9 mouse cellular contexts compared by ENCODE assay signal in the genomic region with DNA sequence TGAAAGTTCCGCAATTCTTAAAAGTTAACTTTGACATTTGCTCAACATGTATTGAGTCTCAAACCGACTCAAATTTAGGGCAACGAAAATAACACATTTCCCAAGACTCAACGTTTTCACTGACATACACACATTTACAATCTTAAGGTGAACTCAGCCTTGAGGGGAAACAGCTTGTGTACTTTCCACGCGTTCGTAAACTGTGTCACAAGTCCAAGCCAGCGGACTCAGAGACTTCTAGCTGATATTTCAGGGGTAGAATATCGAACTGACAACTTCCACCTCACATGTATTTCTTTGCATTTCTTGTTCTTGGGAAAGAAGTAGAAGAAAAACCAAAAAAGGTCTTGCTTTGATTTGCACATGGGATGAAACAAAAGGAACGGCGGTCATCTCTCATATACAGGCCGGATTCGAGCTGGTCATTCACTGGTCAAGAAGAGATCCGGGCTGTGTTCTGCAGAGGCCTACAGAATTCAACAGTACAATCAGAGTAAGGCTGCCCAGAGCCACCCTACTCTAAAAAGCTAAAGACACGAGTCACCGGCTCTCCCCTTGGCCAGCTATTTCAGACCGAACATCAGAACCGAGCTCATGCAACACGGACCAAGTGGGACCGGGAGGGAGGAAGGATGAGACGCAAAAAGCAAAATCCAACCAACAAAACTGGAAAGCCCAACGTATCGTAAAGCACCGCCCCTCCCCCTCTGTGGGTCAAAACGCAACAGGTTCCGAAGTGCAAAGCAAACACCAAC. TPM values are rescaled to one million over a fixed set of nuclear protein-coding genes. Genes with fewer than 3 reads are reported as not detected.
DNase-seq lines count a peak whose midpoint lies in the region; ATAC-seq and TF ChIP-seq lines count a peak whose summit lies in the region.
"Had no signal": no experiment of that assay in that cellular context is flagged by ENCODE, and none has a peak within 500 bp of the region (broad histone marks: within the 10 kb centered on the region; RNA-seq: fewer than 3 reads in every experiment).

No protein-coding gene starts in this region.

- no peak overlapping the region for H3K9ac ChIP-seq in heart, embryonic 11.5 days (ENCODE audit: low read depth, low read length)
- no peak overlapping the region for H3K9ac ChIP-seq in heart, embryonic 12.5 days
- H3K9ac ChIP-seq in heart, postnatal 0 days (replicated peaks; ENCODE audit: low read depth, low read length) = no peak overlapping the region
- H3K9ac ChIP-seq in midbrain, embryonic 13.5 days (replicated peaks) = peak overlapping the region; percentile 93

- no peaks in the 10 kb centered on the region for H3K36me3 ChIP-seq in heart, embryonic 11.5 days (ENCODE audit: control insufficient read depth, insufficient read depth, low read length)
- H3K36me3 ChIP-seq in heart, embryonic 12.5 days = no peaks in the 10 kb centered on the region
- no peaks in the 10 kb centered on the region for H3K36me3 ChIP-seq in heart, postnatal 0 days (replicated peaks; ENCODE audit: control insufficient read depth, insufficient read depth, low read length)
- peaks cover 5% of the 10 kb centered on the region; the same call in 1 of the 2 replicates for H3K36me3 ChIP-seq in midbrain, embryonic 13.5 days

- H3K27me3 ChIP-seq in heart, embryonic 11.5 days (ENCODE audit: control insufficient read depth, insufficient read depth, low read length) = peaks cover 87% of the 10 kb centered on the region
- peaks cover 82% of the 10 kb centered on the region for H3K27me3 ChIP-seq in heart, embryonic 12.5 days (replicated peaks)
- H3K27me3 ChIP-seq in heart, postnatal 0 days (ENCODE audit: control insufficient read depth, insufficient read depth, low read length) = peaks cover 95% of the 10 kb centered on the region
- peaks cover 30% of the 10 kb centered on the region for H3K27me3 ChIP-seq in midbrain, embryonic 13.5 days

- WGBS in heart, embryonic 11.5 days (ENCODE audit: insufficient replicate concordance) = 3% methylated on average over 26 of the region's 26 CpGs
- WGBS in heart, embryonic 12.5 days = 3% methylated on average over 26 of the region's 26 CpGs
- 6% methylated on average over 26 of the region's 26 CpGs for WGBS in heart, postnatal 0 days
- 2% methylated on average over 26 of the region's 26 CpGs for WGBS in midbrain, embryonic 13.5 days

- DNase-seq in heart, postnatal 0 days (ENCODE audit: low spot score) = no peak
- no peak for DNase-seq in urinary bladder, postnatal 10 days (ENCODE audit: low spot score)
- no peak for DNase-seq in cerebellum, adult 11 months
- DNase-seq in layer of hippocampus, adult 9-10 months (ENCODE audit: low spot score) = no peak

- TF ChIP-seq EP300 in heart, postnatal 0 days (IDR thresholded peaks at IDR 0.05; ENCODE audit: low read depth) = no peak

- no peak overlapping the region for H3K27ac ChIP-seq in heart, embryonic 11.5 days (ENCODE audit: low read depth, low read length)
- H3K27ac ChIP-seq in heart, embryonic 12.5 days (ENCODE audit: poor library complexity, severe bottlenecking) = no peak overlapping the region
- H3K27ac ChIP-seq in brown adipose tissue, adult 24 weeks (replicated peaks; ENCODE audit: low read depth, low read length) = no peak overlapping the region
- no peak overlapping the region for H3K27ac ChIP-seq in heart, postnatal 0 days (ENCODE audit: low read depth)
- peak overlapping the region; percentile 93 for H3K27ac ChIP-seq in midbrain, embryonic 13.5 days

- ATAC-seq in heart, embryonic 11.5 days (replicated peaks; ENCODE audit: insufficient number of reproducible peaks, low FRiP score, low TSS enrichment) = no peak
- no peak for ATAC-seq in heart, embryonic 12.5 days (ENCODE audit: insufficient number of reproducible peaks, low FRiP score)
- no peak for ATAC-seq in heart, postnatal 0 days (ENCODE audit: insufficient read depth, low read depth)
- ATAC-seq in midbrain, embryonic 13.5 days = no peak

- TF ChIP-seq CTCF in heart, postnatal 0 days (IDR thresholded peaks at IDR 0.05; ENCODE audit: low read depth) = no peak

- no peak overlapping the region for H3K4me2 ChIP-seq in heart, embryonic 11.5 days
- H3K4me2 ChIP-seq in heart, embryonic 12.5 days = no peak overlapping the region; the same call in 1 of the 2 replicates
- no peak overlapping the region; the same call in 1 of the 2 replicates for H3K4me2 ChIP-seq in heart, postnatal 0 days (ENCODE audit: low read depth, low read length)
- H3K4me2 ChIP-seq in midbrain, embryonic 13.5 days (replicated peaks) = peak overlapping the region; percentile 78

- peak overlapping the region; percentile 53 for H3K4me3 ChIP-seq in heart, embryonic 11.5 days (ENCODE audit: low read depth, low read length)
- no peak overlapping the region for H3K4me3 ChIP-seq in heart, embryonic 12.5 days
- H3K4me3 ChIP-seq in brown adipose tissue, adult 24 weeks (ENCODE audit: insufficient read depth, low read depth, low read length) = peak overlapping the region; percentile 19; the same call in 1 of the 2 replicates
- 0 out of 2 replicates have a peak overlapping the region, but pooled peaks have one; percentile 59 for H3K4me3 ChIP-seq in heart, postnatal 0 days (ENCODE audit: low read depth, low read length)
- H3K4me3 ChIP-seq in midbrain, embryonic 13.5 days (replicated peaks) = peak overlapping the region; percentile 76

- no peaks in the 10 kb centered on the region for H3K9me3 ChIP-seq in heart, embryonic 11.5 days (replicated peaks; ENCODE audit: control insufficient read depth, low read length)
- no peaks in the 10 kb centered on the region for H3K9me3 ChIP-seq in heart, embryonic 12.5 days (replicated peaks)
- no peaks in the 10 kb centered on the region for H3K9me3 ChIP-seq in heart, postnatal 0 days (replicated peaks; ENCODE audit: control insufficient read depth, low read length)
- no peaks in the 10 kb centered on the region for H3K9me3 ChIP-seq in midbrain, embryonic 13.5 days

- H3K4me1 ChIP-seq in heart, embryonic 11.5 days (ENCODE audit: control insufficient read depth, insufficient read depth, low read length) = peaks cover 17% of the 10 kb centered on the region
- peaks cover 33% of the 10 kb centered on the region for H3K4me1 ChIP-seq in heart, embryonic 12.5 days (replicated peaks)
- peaks cover 2% of the 10 kb centered on the region; the same call in 1 of the 2 replicates for H3K4me1 ChIP-seq in brown adipose tissue, adult 24 weeks (ENCODE audit: control insufficient read depth, insufficient read depth, insufficient read length, low read length)
- H3K4me1 ChIP-seq in heart, postnatal 0 days (ENCODE audit: control insufficient read depth, insufficient read depth) = peaks cover 12% of the 10 kb centered on the region
- peaks cover 58% of the 10 kb centered on the region for H3K4me1 ChIP-seq in midbrain, embryonic 13.5 days (replicated peaks)

RNA-seq across cellular contexts. Expression of a gene that starts 2.9 kb away (rescaled TPM):
- polyA plus RNA-seq in heart, embryonic 11.5 days (2014; fragmentation: Nextera tagmentation; extraction: Ambion mirVana) = 0.06 TPM in 1 of 2 replicates, not detected in the other
- 0.05 TPM in 1 of 2 replicates, not detected in the other for polyA plus RNA-seq in heart, embryonic 12.5 days (2016; fragmentation: Nextera tagmentation; extraction: Ambion mirVana)
- not detected in 2 replicates for polyA plus RNA-seq in brown adipose tissue, adult 24 weeks (2012; ENCODE audit: insufficient read depth, insufficient read length, missing spikeins)
- not detected in 2 replicates for total RNA-seq in heart, postnatal 0 days (2014; rRNA removed; ENCODE audit: low replicate concordance)
- polyA plus RNA-seq in heart, postnatal 0 days (2015; fragmentation: Nextera tagmentation; extraction: Ambion mirVana) = not detected in 2 replicates
- polyA plus RNA-seq in midbrain, embryonic 13.5 days (2015; fragmentation: Nextera tagmentation; extraction: Ambion mirVana) = 12.2 and 16.7 TPM in 2 replicates
- polyA plus RNA-seq: liver, embryonic 16.5 days had no signal

RNA-seq across cellular contexts. Expression of a gene that starts 32.8 kb away (rescaled TPM):
- polyA plus RNA-seq in heart, embryonic 11.5 days (2014; fragmentation: Nextera tagmentation; extraction: Ambion mirVana) = not detected in 2 replicates
- polyA plus RNA-seq in heart, embryonic 12.5 days (2016; fragmentation: Nextera tagmentation; extraction: Ambion mirVana) = not detected in 2 replicates
- polyA plus RNA-seq in brown adipose tissue, adult 24 weeks (2012; ENCODE audit: insufficient read depth, insufficient read length, missing spikeins) = not detected in 2 replicates
- not detected in 2 replicates for total RNA-seq in heart, postnatal 0 days (2014; rRNA removed; ENCODE audit: low replicate concordance)
- not detected in 2 replicates for polyA plus RNA-seq in heart, postnatal 0 days (2015; fragmentation: Nextera tagmentation; extraction: Ambion mirVana)
- not detected in 2 replicates for polyA plus RNA-seq in midbrain, embryonic 13.5 days (2015; fragmentation: Nextera tagmentation; extraction: Ambion mirVana)
- polyA plus RNA-seq: liver, embryonic 16.5 days had no signal

Comparison
In these comparisons a context has a peak if more than half of its experiments do, and no peak if none do; other contexts are left out.
1. RNA of a gene that starts 2.9 kb away (polyA plus RNA-seq): 12.2 to 16.7 TPM in midbrain, embryonic 13.5 days; 0.06 TPM in heart, embryonic 11.5 days, 0.05 TPM in heart, embryonic 12.5 days, not detected in brown adipose tissue, adult 24 weeks and not detected in heart, postnatal 0 days; every median in the first group is over 10 times any median in the second.